ENCODE assay signal across 17 mouse cellular contexts in genomic region chr3:69181531-69181930, GRCm38 (mm10).
A peak's percentile ranks its signal among the peaks of the same experiment; 100 is the strongest.
DNase-seq lines count a peak whose midpoint lies in the region.
"Had no signal": no experiment of that assay in that cellular context is flagged by ENCODE, and none has a peak within 500 bp of the region (broad histone marks: within the 10 kb centered on the region; RNA-seq: fewer than 3 reads in every experiment).

No protein-coding gene starts in this region.

- peak; percentile 42 for DNase-seq in 3T3-L1 (ENCODE audit: low read depth, low spot score)
- peak; percentile 95 for DNase-seq in 416B (ENCODE audit: low read depth)
- no peak for DNase-seq in cerebellum, adult 9-10 months
- no peak for DNase-seq in c-Kit-positive CD71-positive TER-119-positive erythroid progenitor cells, embryonic 14.5 days (ENCODE audit: low spot score)
- DNase-seq: adrenal gland, adult 2 months; adrenal gland, adult 8-10 months; adrenal gland, postnatal 10 days; adrenal gland, postnatal 14 days; adrenal gland, postnatal 25 days; adrenal gland, postnatal 36 days; B cell, adult 2 months; cerebellum, adult 11 months; cerebellum, adult 11-12 months; cerebellum, adult 18-20 months; cerebellum, adult 2 months; cerebellum, adult 8-10 months; cerebellum, adult 9-11 months had no signal

Comparison
In these comparisons a context has a peak if more than half of its experiments do, and no peak if none do; other contexts are left out.
1. DNase-seq: peak in 3T3-L1 (single experiment) and 416B (single experiment); none in cerebellum, adult 9-10 months (single experiment) and c-Kit-positive CD71-positive TER-119-positive erythroid progenitor cells, embryonic 14.5 days (single experiment).